Mouse (Mus musculus) CH12.LX (cell line): ENCODE measurements around the gene Gm12800. TPM values are rescaled to one million over a fixed set of nuclear protein-coding genes. Genes with fewer than 3 reads are reported as not detected.
"Not testable (repeated sequence)": the region's sequence is repeated elsewhere in the genome, so short reads cannot be mapped to it uniquely, and the experiment has no call there.

Source experiments
- DNase-seq: peaks from one replicate; pipeline ENCODE4 v3.0.0-alpha.2; 2013; ENCODE audit errors: extremely low read depth
- H3K27ac ChIP-seq: 2 replicates; pipeline ENCODE4 v1.5.1; 2012; ENCODE audit warnings: low read depth, mild to moderate bottlenecking, control low read depth, moderate library complexity; ENCODE audit not compliant: insufficient read depth
- H3K27me3 ChIP-seq: replicated peaks from 2 replicates; pipeline ENCODE3; 2012; ENCODE audit warnings: inconsistent platforms
- H3K36me3 ChIP-seq, 2 experiments: replicated peaks in 1 of 2; 2 replicates each; pipeline versions ENCODE3 to v1.6.1; 2012; ENCODE audit warnings: inconsistent platforms in 1 of 2, low read length in 1 of 2, mild to moderate bottlenecking in 1 of 2, mixed read lengths in 1 of 2, moderate library complexity in 1 of 2; ENCODE audit not compliant: control insufficient read depth in 1 of 2, insufficient read depth in 1 of 2
- H3K4me1 ChIP-seq, 2 experiments: 2 replicates each; pipeline ENCODE4 v1.6.1; 2012; ENCODE audit warnings: inconsistent platforms in 1 of 2, moderate library complexity in 1 of 2; ENCODE audit not compliant: insufficient read depth in 2 of 2, control insufficient read depth in 1 of 2
- H3K4me2 ChIP-seq: 2 replicates; pipeline ENCODE4 v1.6.1; 2012; ENCODE audit warnings: low read depth, mild to moderate bottlenecking, control low read depth; ENCODE audit not compliant: poor library complexity, insufficient read depth, severe bottlenecking
- H3K4me3 ChIP-seq, 3 experiments: fragments of 150-350 bp in 1 of 3; sonication (generic) in 1 of 3; replicated peaks in 1 of 3; 2 replicates each; pipeline versions ENCODE3 to v1.5.1; 2011 to 2012; ENCODE audit warnings: low read depth in 2 of 3, low read length in 2 of 3, mild to moderate bottlenecking in 2 of 3, moderate library complexity in 2 of 3, control low read depth in 1 of 3, improper control_type of control experiment in 1 of 3, inconsistent platforms in 1 of 3, mixed read lengths in 1 of 3; ENCODE audit not compliant: poor library complexity in 1 of 3
- H3K79me2 ChIP-seq: replicated peaks from 2 replicates; pipeline ENCODE4 v1.6.1; 2012; ENCODE audit warnings: mild to moderate bottlenecking, moderate library complexity; ENCODE audit not compliant: control insufficient read depth, poor library complexity, insufficient read depth, severe bottlenecking; ENCODE audit errors: extremely low read depth
- H3K9ac ChIP-seq: 2 replicates; pipeline ENCODE4 v1.6.1; 2012; ENCODE audit warnings: low read depth, mild to moderate bottlenecking, control low read depth, moderate library complexity; ENCODE audit not compliant: insufficient read depth
- H3K9me3 ChIP-seq: replicated peaks from 2 replicates; pipeline ENCODE3; 2012; ENCODE audit warnings: low read length, inconsistent platforms, mixed read lengths
- CHD1 ChIP-seq: IDR thresholded peaks from 2 replicates; pipeline ENCODE4 v1.6.1; 2012; ENCODE audit warnings: low read depth, low read length, improper control_type of control experiment, inconsistent platforms
- CHD2 ChIP-seq: IDR thresholded peaks from 2 replicates; pipeline ENCODE4 v1.6.1; 2011; ENCODE audit warnings: low read length, improper control_type of control experiment
- CTCF ChIP-seq, 2 experiments: IDR thresholded peaks in 1 of 2; conservative IDR thresholded peaks in 1 of 2; 2 replicates each; pipeline ENCODE4 v1.5.1; 2011 to 2012; ENCODE audit warnings: low read depth in 2 of 2, low read length in 2 of 2, improper control_type of control experiment in 1 of 2, inconsistent platforms in 1 of 2, mild to moderate bottlenecking in 1 of 2, moderate library complexity in 1 of 2
- JUN ChIP-seq: IDR thresholded peaks from 2 replicates; pipeline ENCODE4 v1.6.1; 2011; ENCODE audit warnings: low read depth, mild to moderate bottlenecking, low read length, improper control_type of control experiment, moderate library complexity; ENCODE audit not compliant: insufficient read depth
- JUND ChIP-seq: conservative IDR thresholded peaks from 2 replicates; pipeline ENCODE4 v1.6.1; 2011; ENCODE audit warnings: low read depth, low read length, improper control_type of control experiment
- MAFK ChIP-seq: IDR thresholded peaks from 2 replicates; pipeline ENCODE4 v1.6.1; 2011; ENCODE audit warnings: low read length, improper control_type of control experiment; ENCODE audit not compliant: insufficient replicate concordance
- MYC ChIP-seq: IDR thresholded peaks from 2 replicates; pipeline ENCODE4 v1.6.1; 2011; ENCODE audit warnings: low read depth, mild to moderate bottlenecking, improper control_type of control experiment, low read length
- NELFE ChIP-seq: IDR thresholded peaks from 2 replicates; pipeline ENCODE4 v1.6.1; 2011; ENCODE audit warnings: low read depth, low read length, improper control_type of control experiment
- POLR2AphosphoS2 ChIP-seq: IDR thresholded peaks from 2 replicates; pipeline ENCODE4 v1.6.1; 2011; ENCODE audit warnings: low read depth, low read length, improper control_type of control experiment
- SIN3A ChIP-seq: IDR thresholded peaks from 2 replicates; pipeline ENCODE4 v1.6.1; 2012; ENCODE audit warnings: low read length, improper control_type of control experiment, inconsistent platforms
- SMC3 ChIP-seq: IDR thresholded peaks from 2 replicates; pipeline ENCODE4 v1.6.1; 2011; ENCODE audit warnings: low read depth, low read length, improper control_type of control experiment
- ZKSCAN1 ChIP-seq: IDR thresholded peaks from 2 replicates; pipeline ENCODE4 v1.6.1; 2012; ENCODE audit warnings: low read depth, inconsistent platforms, low read length, improper control_type of control experiment, borderline replicate concordance
- ZMIZ1 ChIP-seq: IDR thresholded peaks from 2 replicates; pipeline ENCODE4 v1.6.1; 2012; ENCODE audit warnings: low read depth, mild to moderate bottlenecking, inconsistent platforms, low read length, improper control_type of control experiment
- dilution Hi-C: fragments of 300-500 bp; cut with MboI; formaldehyde crosslinking; loops from 2 replicates; pipeline ENCODE4 v1.14.3; 2020; ENCODE audit warnings: low sequenced_read_pairs; ENCODE audit not compliant: extremely low pct_unique_long_range_greater_than_20kb, extremely low pct_ligation_motif_present
- in situ Hi-C: fragments of 300-500 bp; cut with MboI; formaldehyde crosslinking; loops from 3 replicates; pipeline ENCODE4 v1.14.3; 2019; ENCODE audit warnings: low sequenced_read_pairs, low pct_ligation_motif_present, low pct_unique_long_range_greater_than_20kb, mixed read lengths
- polyA plus RNA-seq: library from polyadenylated mRNA; unstranded; fragments of >175 nt; gene quantifications from 2 replicates; pipeline ENCODE4 v1.2.1, GENCODE M21; 2012; ENCODE audit warnings: low read depth; ENCODE audit not compliant: insufficient read length
- total RNA-seq, 2 experiments: library from RNA; depleted of rRNA; stranded (reverse); fragments of 300-350 nt in 1 of 2; fragments of >200 nt in 1 of 2; gene quantifications; 2 replicates each; pipeline ENCODE4 v1.2.3; 2012 to 2014

The Gm12800 gene
- total and polyA plus RNA-seq, 3 experiments: not detected

DNA sequence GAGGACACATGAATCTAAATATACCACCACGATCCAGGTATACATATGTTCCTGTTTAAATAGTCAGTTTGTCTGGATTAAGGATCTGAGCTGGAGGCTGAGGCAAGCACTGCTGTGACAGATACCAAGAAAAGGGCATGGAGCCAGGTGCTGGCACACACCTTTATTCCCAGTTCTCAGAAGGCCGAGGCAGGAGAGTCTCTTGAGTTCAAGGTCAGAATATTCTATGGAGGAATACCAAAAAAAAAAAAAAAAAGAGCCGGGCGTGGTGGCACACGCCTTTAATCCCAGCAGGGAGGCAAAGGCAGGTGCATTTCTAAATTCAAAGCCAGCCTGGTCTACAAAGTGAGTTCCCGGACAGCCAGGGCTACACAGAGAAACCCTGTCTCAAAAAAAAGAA, 46.6 kb upstream of the Gm12800 start:
- Histone ChIP-seq H3K36me3 (no peaks in the 10 kb centered on the region), H3K9ac (no peak overlapping the region), H3K4me1 (no peaks in the 10 kb centered on the region), H3K4me2 (no peak overlapping the region), H3K27me3 (no peaks in the 10 kb centered on the region), H3K79me2 (no peaks in the 10 kb centered on the region), H3K9me3 (no peaks in the 10 kb centered on the region), H3K27ac (no peak overlapping the region), H3K4me3 (no peak overlapping the region)
- TF ChIP-seq POLR2AphosphoS2 (no peak), MYC (no peak), SMC3 (no peak), CTCF (conservative IDR thresholded peaks at IDR 0.05 in 1 of 2, IDR thresholded peaks at IDR 0.05 in 1 of 2; ENCODE audit: low read depth in 2 of 2, low read length in 2 of 2) (no peak), ZKSCAN1 (no peak), MAFK (no peak), ZMIZ1 (no peak), SIN3A (no peak), JUN (no peak), CHD2 (no peak), NELFE (no peak), CHD1 (no peak), JUND (no peak)
- in situ Hi-C loops (no loop called here), dilution Hi-C loops (no loop called here)
- no peak for DNase-seq

DNA sequence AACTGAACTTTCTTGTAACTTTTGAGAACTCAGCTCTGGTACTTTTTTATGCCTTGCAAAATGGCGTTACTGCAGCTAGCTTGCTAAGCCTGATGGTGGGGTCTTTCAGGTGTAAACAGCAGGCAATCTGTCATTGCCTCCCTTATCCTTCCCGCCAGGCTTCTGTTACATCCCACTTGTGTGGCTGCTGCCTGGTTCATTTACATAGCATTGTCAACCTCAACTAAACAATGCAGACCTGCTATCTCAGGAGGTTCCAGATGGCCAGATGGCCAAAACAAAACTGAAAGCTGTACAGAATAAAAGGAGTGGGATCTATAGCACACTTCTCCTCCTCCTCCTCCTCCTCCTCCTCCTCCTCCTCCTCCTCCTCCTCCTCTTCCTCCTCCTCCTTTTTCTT, 36.9 kb upstream of the Gm12800 start:
- dilution Hi-C loops, H3K79me2 ChIP-seq, DNase-seq, H3K4me3 ChIP-seq, in situ Hi-C loops, H3K27ac ChIP-seq, H3K9me3 ChIP-seq, H3K4me1 ChIP-seq, H3K36me3 ChIP-seq, H3K4me2 ChIP-seq, H3K27me3 ChIP-seq, H3K9ac ChIP-seq: not testable (repeated sequence)

DNA sequence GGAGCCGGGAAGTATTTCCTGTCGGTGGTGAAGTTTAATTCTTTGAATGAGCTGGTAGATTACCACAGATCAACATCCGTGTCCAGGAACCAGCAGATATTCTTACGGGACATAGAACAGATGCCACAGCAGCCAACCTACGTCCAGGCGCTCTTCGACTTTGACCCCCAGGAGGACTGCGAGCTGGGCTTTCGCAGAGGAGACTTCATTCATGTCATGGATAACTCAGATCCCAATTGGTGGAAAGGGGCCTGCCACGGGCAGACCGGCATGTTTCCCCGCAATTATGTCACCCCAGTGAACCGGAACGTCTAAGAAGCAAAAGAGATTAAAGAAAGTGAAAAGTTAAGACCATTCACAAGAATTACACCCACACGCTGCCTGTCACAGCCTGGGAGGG, 33.2 kb upstream of the Gm12800 start:
- H3K27ac ChIP-seq, dilution Hi-C loops, H3K4me2 ChIP-seq, DNase-seq, H3K4me3 ChIP-seq, H3K36me3 ChIP-seq, in situ Hi-C loops, H3K4me1 ChIP-seq, H3K9me3 ChIP-seq, H3K9ac ChIP-seq, H3K27me3 ChIP-seq, H3K79me2 ChIP-seq: not testable (repeated sequence)
